Mouse (Mus musculus) limb, embryonic 13.5 days (tissue): ENCODE measurements around the gene Six3. TPM values are rescaled to one million over a fixed set of nuclear protein-coding genes. Genes with fewer than 3 reads are reported as not detected.
A peak's percentile ranks its signal among the peaks of the same experiment; 100 is the strongest.

Experiments used
- ATAC-seq: fragments of 200-750 bp; cut with Nextera tagmentation; 2 replicates; pipeline ENCODE4 v1.8.0; 2017; ENCODE audit warnings: low read depth, moderate number of reproducible peaks, moderate TSS enrichment; ENCODE audit not compliant: low FRiP score
- H3K27ac ChIP-seq: fragments of 300-500 bp; sonication (generic); 2 replicates; pipeline ENCODE4 v1.5.1; 2015; ENCODE audit warnings: inconsistent platforms, mild to moderate bottlenecking, moderate library complexity
- H3K27me3 ChIP-seq: fragments of 300-500 bp; sonication (generic); 2 replicates; pipeline ENCODE4 v1.6.1; 2015; ENCODE audit warnings: mild to moderate bottlenecking, inconsistent platforms
- H3K36me3 ChIP-seq: fragments of 300-500 bp; sonication (generic); 2 replicates; pipeline ENCODE4 v1.6.1; 2015; ENCODE audit warnings: inconsistent platforms, mild to moderate bottlenecking, moderate library complexity
- H3K4me1 ChIP-seq: fragments of 300-500 bp; sonication (generic); 2 replicates; pipeline ENCODE4 v1.6.1; 2015; ENCODE audit warnings: inconsistent platforms
- H3K4me2 ChIP-seq: fragments of 300-500 bp; sonication (generic); replicated peaks from 2 replicates; pipeline ENCODE4 v1.6.1; 2015; ENCODE audit warnings: inconsistent platforms, mild to moderate bottlenecking, moderate library complexity
- H3K4me3 ChIP-seq: fragments of 300-500 bp; sonication (generic); 2 replicates; pipeline ENCODE4 v1.5.1; 2015; ENCODE audit warnings: moderate library complexity, mild to moderate bottlenecking, inconsistent platforms
- H3K9ac ChIP-seq: fragments of 300-500 bp; sonication (generic); 2 replicates; pipeline ENCODE4 v1.6.1; 2015; ENCODE audit warnings: mild to moderate bottlenecking, inconsistent platforms
- H3K9me3 ChIP-seq: fragments of 300-500 bp; sonication (generic); 2 replicates; pipeline ENCODE4 v1.6.1; 2016; ENCODE audit warnings: inconsistent platforms
- WGBS: fragments of 180-500 bp; shearing (Covaris S2); methylation state at CpG from one replicate; pipeline ENCODE4 v1.1.7; 2015; 5-methylcytosine and 5-hydroxymethylcytosine counted together
- polyA plus RNA-seq: library from polyadenylated mRNA; unstranded; fragments of >200 nt; fragmentation: Nextera tagmentation; extraction: Ambion mirVana; gene quantifications from 2 replicates; pipeline ENCODE4 v1.2.1, GENCODE M21; 2015

Gene Six3
- polyA plus RNA-seq, 1 experiment from 2014 or later, result not detected

DNA sequence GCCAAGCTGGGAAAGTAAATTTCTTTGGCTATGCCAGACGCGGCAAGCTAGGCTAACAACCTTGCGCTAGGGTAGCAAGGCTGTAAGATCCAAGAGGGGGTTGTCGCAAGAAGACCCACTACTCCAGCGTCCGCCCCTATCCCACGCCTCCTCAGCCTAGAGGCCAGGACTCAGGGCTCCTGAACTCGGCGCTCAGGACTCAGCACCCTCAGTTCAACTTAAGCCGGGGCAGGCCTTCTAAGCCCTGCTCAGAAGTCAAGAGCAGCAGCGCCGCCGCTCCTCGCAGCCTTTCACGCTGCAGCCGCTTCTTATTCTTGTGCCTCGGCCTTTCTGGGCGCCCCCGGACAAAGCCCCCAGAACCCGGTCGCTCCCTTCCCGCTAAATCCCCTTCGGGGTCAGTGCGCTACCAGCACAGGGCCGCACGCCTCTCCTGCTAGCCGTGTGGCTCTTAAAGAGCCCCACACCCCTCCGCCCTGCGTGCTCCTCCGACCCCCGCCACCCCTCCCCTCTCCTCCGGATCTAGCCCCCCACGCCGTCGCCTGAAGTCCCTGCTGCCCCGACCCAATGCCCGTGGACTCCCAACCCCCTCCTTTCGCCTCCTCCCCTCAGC, 1.4 kb downstream of the Six3 start:
- under 1% methylated on average over 38 of the region's 38 CpGs for WGBS
- 0 out of 2 replicates have a peak, but pooled peaks have one; percentile 13 for ATAC-seq
- Histone ChIP-seq H3K4me1 (peaks cover 25% of the 10 kb centered on the region), H3K4me2 (peak overlapping the region; percentile 51), H3K9me3 (no peaks in the 10 kb centered on the region), H3K27ac (no peak overlapping the region), H3K27me3 (peaks cover 100% of the 10 kb centered on the region), H3K36me3 (no peaks in the 10 kb centered on the region), H3K9ac (no peak overlapping the region; the same call in 1 of the 2 replicates), H3K4me3 (peak overlapping the region; percentile 22)

DNA sequence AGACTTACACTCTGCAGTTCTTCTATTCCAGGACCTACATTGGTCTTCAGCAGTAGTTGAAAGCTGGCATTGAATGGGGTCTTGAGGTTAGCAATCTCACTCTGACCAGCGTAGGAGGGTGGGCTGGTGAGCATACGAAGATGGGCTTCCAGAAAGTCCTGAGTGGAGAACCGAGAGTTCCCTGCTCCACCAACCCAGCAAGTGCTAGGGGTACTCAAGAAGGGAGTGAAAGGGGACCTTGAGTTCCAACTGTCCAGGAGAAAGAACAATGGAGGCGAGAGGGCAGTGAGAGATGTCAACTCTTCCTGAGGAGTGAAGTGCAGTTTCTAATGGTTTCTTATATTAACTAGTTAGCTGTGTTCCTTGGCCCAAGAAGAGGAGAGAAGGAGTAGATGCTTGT, 2.2 kb downstream of the Six3 start:
- Histone ChIP-seq H3K4me2 (peak overlapping the region; percentile 51), H3K4me3 (0 out of 2 replicates have a peak overlapping the region, but pooled peaks have one; percentile 22), H3K9ac (no peak overlapping the region), H3K9me3 (no peaks in the 10 kb centered on the region), H3K36me3 (no peaks in the 10 kb centered on the region), H3K27me3 (peaks cover 100% of the 10 kb centered on the region), H3K27ac (no peak overlapping the region), H3K4me1 (peaks cover 26% of the 10 kb centered on the region)
- no peak for ATAC-seq
- under 1% methylated on average over 4 of the region's 4 CpGs for WGBS

DNA sequence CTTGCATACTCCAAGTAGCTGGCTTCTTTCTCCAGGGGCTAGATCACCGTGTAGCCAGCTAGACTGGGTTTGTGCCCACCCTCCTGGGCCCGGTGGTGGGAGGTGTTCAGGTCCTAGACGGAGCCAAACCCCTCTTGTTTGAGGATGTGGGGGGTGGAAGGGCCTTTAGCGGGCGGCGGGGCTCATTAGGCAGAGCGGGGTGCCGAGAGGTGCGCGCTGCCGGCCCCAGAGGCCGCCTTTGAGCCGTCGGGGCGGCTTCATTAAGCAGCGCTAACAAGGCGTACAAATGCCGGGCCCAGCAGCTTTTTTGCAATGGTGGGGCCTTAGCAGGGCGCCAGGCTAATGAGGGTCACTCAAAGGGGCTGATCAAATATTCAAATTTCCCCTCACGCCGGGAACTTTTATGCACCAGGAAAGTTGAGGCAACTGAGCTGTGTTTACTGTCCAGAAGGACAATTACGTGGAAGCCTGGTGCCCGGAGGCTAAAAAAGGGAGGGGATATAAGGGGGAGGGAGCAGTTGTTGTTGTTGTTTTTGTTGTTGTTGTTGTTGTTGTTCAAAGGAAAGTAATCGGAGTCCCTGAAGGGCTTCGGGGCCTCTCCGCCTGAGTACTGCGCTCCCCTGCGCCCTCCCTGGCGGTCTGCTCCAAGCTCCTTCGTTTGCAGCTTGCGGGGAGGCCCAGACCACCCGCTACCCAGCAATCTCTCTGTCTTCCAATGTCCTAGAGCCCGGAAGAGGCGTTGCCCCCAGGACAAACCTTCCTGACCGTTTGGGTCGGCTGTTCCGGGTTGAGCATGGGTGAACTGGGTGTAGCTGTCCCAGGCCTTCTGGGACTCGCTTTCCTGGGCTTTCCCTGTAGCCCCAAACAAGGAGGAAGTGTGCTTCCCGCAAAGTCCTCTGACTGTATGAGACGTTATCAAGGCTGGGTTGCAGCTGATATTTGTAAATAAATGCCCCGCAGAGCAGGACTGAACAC, 3.4 kb downstream of the Six3 start:
- WGBS, result 1% methylated on average over 41 of the region's 41 CpGs
- H3K4me2 ChIP-seq, result no peak overlapping the region
- peaks cover 100% of the 10 kb centered on the region for H3K27me3 ChIP-seq
- no peak for ATAC-seq
- no peaks in the 10 kb centered on the region for H3K36me3 ChIP-seq
- H3K4me3 ChIP-seq, result no peak overlapping the region
- H3K27ac ChIP-seq, result no peak overlapping the region
- H3K9ac ChIP-seq, result no peak overlapping the region
- no peaks in the 10 kb centered on the region for H3K9me3 ChIP-seq
- H3K4me1 ChIP-seq, result peaks cover 39% of the 10 kb centered on the region

DNA sequence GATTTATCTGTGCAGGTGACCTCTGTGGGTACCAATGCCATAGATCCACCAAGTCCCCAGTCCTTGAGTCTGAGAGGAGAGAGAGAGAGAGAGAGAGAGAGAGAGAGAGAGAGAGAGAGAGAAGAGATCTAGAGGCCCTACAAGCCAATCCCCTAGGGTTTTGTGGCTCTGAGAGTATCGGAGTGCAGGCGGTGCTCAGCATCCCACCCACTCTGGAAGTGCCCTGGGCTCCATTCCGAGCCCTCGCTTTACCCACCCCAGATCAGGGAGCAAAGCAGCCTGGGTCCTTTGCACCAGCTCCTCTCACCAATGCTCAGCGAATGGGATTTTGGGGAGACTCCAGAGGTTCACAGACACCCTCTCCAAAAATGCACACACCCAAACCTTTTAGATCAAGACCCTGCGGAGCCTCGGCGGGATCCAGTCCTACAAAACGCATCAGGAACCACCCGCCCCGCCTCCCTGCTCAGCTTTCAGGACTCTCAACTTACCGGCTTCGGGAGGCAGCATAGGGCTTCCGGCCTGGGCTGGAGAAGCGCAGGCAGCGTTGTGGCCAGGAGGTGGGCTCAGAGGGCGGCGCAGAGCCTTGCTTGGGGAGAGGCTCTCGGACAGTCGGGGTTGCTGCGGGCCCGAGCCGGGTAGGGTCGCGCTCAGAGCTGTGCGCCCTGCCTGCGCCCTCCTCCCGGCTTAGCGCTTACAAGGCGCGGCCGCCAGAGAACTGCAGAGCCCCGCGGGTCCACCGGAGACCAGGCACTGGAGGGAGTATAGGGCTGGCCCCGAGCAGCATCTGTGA, 4.4 kb downstream of the Six3 start:
- Histone ChIP-seq H3K9ac (peak overlapping the region; percentile 26; the same call in 1 of the 2 replicates), H3K4me2 (peak overlapping the region; percentile 61), H3K27ac (no peak overlapping the region), H3K36me3 (no peaks in the 10 kb centered on the region), H3K9me3 (no peaks in the 10 kb centered on the region), H3K27me3 (peaks cover 100% of the 10 kb centered on the region), H3K4me3 (peak overlapping the region; percentile 37), H3K4me1 (peaks cover 41% of the 10 kb centered on the region)
- under 1% methylated on average over 36 of the region's 36 CpGs for WGBS
- peak; percentile 14; the same call in 1 of the 2 replicates for ATAC-seq

DNA sequence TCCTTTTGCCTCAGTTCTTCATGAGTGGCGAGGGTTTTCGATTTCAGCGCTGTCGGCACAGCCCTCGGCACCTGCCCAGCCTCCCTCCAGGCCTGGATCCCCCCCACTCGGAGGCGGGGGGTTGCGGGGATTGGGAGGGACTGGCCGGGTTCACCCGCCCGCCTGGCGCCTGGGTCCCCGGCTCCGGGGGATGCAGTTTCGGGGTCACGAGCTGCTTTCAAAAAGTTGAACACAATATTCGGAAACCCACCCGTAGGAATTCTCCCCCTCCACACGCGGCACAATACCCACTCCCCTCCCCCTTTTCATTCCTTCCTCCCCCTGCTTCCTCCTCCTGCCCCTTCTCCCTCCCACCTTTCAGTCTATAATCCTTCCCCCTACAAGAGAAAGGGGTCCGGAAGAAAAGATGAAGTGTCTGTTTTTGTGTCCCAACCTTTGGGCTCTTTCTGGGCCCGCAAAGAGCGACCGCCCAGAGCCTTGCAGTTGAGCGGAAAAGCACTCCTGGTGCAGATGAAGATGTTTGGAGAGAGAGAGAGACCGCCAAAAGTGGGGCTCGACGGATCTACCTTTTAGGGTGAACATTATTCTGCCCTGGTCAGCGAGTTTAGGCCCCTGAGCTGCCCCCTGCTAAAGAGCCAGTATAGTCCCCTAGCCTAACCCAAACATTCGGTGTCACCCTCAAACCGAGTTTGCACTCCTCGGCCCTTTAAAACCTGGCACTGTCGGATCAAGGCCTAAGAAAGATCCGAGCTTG, 5.1 kb downstream of the Six3 start:
- 0 out of 2 replicates have a peak, but pooled peaks have one; percentile 7 for ATAC-seq
- peaks cover 45% of the 10 kb centered on the region for H3K4me1 ChIP-seq
- peak overlapping the region; percentile 37 for H3K4me3 ChIP-seq
- under 1% methylated on average over 34 of the region's 34 CpGs for WGBS
- no peaks in the 10 kb centered on the region for H3K36me3 ChIP-seq
- no peaks in the 10 kb centered on the region for H3K9me3 ChIP-seq
- H3K27ac ChIP-seq, result no peak overlapping the region
- H3K9ac ChIP-seq, result peak overlapping the region; percentile 26; the same call in 1 of the 2 replicates
- peaks cover 100% of the 10 kb centered on the region for H3K27me3 ChIP-seq
- H3K4me2 ChIP-seq, result peak overlapping the region; percentile 61

DNA sequence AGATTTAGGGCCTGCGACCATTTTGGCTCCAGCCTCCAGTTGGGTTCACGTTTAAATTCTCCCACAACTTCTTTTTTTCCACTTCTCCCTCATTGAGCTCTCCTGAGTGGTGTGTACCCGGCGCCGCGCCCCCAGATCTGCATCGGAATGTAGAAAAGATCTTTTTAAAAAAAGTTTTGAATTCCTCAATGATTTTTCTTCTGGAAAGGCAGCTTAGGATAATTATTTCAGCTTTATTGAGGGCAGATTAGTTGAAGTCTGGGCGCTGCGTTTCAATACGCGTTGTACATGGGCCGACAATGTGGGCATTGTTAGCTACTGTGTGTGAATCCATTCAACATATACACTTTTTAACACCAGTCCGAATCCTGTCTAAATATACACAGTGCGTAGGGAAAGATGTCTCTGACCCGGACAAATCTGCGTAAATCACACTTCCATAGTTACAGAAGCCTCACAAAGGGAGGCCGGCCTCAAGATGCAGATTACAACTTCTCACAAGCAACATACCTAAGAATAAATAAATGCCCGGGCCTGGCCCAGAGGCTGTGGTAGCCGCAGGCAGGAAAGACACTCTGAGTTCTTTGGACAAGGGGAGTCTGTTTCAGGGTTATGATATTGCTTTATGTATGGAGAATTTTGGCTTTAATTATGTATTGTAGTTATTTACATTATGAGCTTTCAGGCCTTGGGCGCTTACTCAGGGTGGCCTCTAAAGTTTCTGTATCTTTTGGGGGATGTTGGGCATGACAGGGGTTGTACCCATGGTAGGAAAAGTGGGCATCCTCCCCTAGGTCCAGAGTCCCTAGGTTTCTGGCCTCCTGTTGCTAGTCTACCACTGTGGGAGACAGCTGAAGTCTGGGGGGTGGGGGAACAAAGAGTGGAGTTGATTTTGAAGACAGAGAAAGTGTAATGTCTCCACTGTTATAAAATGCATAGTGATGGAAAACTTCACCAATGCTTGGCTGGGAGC, 6.0 kb downstream of the Six3 start:
- no peak overlapping the region for H3K27ac ChIP-seq
- H3K9me3 ChIP-seq, result no peaks in the 10 kb centered on the region
- H3K9ac ChIP-seq, result no peak overlapping the region
- peaks cover 95% of the 10 kb centered on the region for H3K27me3 ChIP-seq
- H3K4me3 ChIP-seq, result no peak overlapping the region
- H3K36me3 ChIP-seq, result no peaks in the 10 kb centered on the region
- H3K4me1 ChIP-seq, result peaks cover 44% of the 10 kb centered on the region
- no peak overlapping the region for H3K4me2 ChIP-seq
- ATAC-seq, result no peak
- 4% methylated on average over 20 of the region's 20 CpGs for WGBS

DNA sequence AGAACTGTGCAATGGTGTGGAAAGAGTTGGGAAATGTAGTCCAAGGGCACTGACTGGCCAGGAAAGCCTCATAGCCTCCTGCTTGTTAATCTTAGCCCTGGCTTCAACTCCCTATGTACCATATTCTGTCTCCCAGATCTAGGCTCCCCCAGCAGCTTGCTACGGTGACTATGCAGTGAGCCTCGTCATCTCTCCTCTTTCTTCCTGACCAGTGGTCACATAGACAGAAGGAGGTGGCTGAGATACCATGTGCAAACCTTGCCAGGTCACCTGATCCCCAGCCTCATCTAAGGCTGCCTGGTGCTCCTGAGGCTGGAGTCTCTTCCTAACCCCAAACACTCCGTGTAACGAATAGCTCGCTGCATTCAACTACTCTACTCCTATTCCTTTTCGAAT, 6.7 kb downstream of the Six3 start:
- no peak overlapping the region for H3K4me3 ChIP-seq
- peaks cover 95% of the 10 kb centered on the region for H3K27me3 ChIP-seq
- peaks cover 37% of the 10 kb centered on the region for H3K4me1 ChIP-seq
- under 1% methylated on average over 6 of the region's 6 CpGs for WGBS
- H3K4me2 ChIP-seq, result no peak overlapping the region
- no peaks in the 10 kb centered on the region for H3K36me3 ChIP-seq
- no peak overlapping the region for H3K9ac ChIP-seq
- no peaks in the 10 kb centered on the region for H3K9me3 ChIP-seq
- H3K27ac ChIP-seq, result no peak overlapping the region
- ATAC-seq, result no peak

DNA sequence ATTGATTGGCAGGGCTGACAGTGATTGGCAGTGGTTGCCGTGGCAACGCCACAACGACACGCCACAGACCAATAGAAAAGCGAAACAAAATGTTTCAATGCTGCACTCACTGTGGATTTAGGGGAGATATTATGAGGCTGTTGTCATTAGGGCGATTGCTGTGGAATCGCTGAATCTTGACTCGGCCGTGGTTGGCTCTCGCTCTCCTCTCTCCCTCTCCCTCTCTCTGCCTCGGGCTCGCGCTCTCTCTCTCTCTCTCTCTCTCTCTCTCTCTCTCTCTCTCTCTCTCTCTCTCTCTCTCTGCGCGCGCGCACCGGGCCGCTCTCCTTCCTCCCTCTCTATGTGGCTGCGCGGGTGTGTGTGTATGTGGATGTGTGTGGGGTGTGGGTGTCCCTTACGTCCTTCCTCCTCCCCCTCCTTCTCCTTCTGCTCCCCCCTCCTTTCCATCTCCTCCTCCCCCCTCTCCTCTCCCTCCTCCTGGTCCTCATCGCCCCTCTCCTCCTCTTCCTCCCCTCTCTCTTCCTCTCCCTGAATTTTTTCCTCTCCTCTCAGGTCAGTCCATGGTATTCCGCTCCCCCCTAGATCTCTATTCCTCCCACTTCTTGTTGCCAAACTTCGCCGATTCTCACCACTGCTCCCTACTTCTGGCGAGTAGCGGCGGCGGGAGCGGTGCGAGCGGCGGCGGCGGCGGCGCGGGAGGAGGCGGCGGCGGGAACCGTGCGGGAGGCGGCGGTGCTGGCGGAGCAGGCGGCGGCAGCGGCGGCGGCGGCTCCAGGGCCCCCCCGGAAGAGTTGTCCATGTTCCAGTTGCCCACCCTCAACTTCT, 7.5 kb downstream of the Six3 start:
- Histone ChIP-seq H3K36me3 (no peaks in the 10 kb centered on the region), H3K9me3 (no peaks in the 10 kb centered on the region), H3K27me3 (peaks cover 95% of the 10 kb centered on the region), H3K27ac (no peak overlapping the region), H3K4me2 (peak overlapping the region; percentile 66), H3K4me3 (peak overlapping the region; percentile 37), H3K4me1 (peaks cover 31% of the 10 kb centered on the region), H3K9ac (no peak overlapping the region)
- WGBS, result under 1% methylated on average over 44 of the region's 54 CpGs
- ATAC-seq, result no peak

DNA sequence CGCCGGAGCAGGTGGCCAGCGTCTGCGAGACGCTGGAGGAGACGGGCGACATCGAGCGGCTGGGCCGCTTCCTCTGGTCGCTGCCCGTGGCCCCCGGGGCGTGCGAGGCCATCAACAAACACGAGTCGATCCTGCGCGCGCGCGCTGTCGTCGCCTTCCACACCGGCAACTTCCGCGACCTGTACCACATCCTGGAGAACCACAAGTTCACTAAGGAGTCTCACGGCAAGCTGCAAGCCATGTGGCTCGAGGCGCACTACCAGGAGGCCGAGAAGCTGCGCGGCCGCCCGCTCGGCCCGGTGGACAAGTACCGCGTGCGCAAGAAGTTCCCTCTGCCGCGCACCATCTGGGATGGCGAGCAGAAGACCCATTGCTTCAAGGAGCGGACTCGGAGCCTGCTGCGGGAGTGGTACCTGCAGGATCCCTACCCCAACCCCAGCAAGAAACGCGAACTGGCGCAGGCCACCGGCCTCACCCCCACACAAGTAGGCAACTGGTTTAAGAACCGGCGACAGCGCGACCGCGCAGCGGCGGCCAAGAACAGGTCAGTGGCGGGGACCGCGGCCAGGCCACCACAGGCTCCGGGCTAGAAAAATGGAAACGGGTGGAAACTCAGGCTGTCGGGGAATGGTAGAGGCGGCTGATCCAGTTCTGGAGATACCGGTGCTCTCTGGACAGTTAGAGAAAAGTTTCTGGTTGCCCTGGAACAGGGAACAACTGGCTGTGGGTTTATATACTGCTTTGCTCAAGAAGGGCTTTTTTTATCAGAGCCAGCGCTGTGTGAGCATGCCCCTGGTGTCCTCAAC, 8.3 kb downstream of the Six3 start:
- Histone ChIP-seq H3K4me3 (peak overlapping the region; percentile 37), H3K4me2 (peak overlapping the region; percentile 66), H3K27me3 (peaks cover 95% of the 10 kb centered on the region), H3K27ac (no peak overlapping the region), H3K9ac (no peak overlapping the region), H3K36me3 (no peaks in the 10 kb centered on the region), H3K9me3 (no peaks in the 10 kb centered on the region), H3K4me1 (peaks cover 31% of the 10 kb centered on the region)
- no peak for ATAC-seq
- WGBS, result under 1% methylated on average over 67 of the region's 67 CpGs
